Mouse (Mus musculus) lung, adult 18-20 months (tissue): ENCODE measurements at regions not wholly inside any gene's neighbourhood (a gene's known extent, or its start where the extent isn't known, plus 50 kb on each side); places are given as distances from the start of the nearest gene placed in this dataset.

ENCODE experiments used
- DNase-seq, 2 experiments: peaks; one replicate each; pipeline ENCODE4 v3.0.0; 2022; ENCODE audit warnings: mixed read lengths in 2 of 2

DNA sequence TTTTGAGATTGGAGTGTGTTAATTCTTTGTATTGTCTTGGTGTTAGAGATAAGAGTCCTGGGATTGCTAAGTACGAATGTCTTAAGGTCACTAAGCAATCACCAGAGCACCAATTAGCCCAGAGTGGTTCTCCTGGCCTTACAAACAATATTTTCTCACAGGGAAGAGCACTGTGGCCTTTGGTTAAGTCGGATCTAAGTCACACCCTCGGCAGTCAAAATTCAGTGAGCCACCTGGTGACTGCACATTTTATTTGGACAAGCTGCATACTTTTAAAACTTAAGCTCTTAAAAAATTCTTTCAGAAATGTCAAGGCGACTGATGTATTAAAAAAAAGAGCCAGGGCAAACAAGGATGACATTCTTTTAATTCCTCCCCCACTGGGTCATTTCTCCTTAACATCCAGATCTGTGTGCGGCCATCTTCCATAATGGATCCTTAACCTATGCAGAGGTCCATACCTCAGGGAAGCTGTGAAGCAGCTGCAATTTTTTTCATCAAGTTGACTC is 60.9 kb upstream of the Foxa2 start:
- no peak for DNase-seq

DNA sequence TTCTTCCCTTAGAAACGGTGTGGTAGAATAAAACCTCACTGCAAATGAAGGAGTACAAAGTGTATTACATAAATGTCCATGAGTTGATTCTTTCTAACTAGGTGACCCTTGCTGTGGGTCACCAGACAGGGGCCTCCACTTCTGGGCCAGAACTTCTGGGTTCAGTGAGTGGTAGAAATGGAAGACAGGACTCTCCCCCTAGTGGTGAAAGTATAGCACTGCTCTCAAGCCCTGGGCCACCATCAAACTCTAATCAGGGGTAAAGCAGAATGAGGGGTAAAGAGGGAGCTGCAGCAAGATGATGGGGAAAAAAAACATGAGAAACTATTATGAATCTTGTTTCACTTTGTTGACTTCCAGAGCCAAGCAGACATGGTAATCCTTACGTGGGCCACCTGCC is 63.4 kb upstream of the Foxa2 start:
- DNase-seq = no peak

DNA sequence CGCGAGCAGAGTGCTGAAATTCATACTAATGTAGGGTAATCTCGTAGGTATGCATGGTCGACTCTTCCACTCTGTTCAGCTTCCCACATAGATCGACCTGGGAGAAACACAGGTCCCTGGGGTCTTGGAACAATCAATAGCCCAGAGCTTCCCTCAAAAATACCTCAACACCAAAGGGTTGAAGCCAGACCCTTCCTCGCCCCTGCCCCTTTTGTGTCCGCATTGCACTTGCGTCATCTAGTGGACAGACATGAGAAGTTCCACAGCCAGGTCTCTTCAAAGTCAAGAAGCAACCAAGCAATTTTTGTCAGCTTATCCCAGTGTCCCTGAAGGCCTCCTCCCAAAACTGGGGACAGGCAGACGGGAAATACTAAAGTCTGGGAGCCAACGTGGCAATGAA is 65.1 kb upstream of the Foxa2 start:
- DNase-seq = no peak

DNA sequence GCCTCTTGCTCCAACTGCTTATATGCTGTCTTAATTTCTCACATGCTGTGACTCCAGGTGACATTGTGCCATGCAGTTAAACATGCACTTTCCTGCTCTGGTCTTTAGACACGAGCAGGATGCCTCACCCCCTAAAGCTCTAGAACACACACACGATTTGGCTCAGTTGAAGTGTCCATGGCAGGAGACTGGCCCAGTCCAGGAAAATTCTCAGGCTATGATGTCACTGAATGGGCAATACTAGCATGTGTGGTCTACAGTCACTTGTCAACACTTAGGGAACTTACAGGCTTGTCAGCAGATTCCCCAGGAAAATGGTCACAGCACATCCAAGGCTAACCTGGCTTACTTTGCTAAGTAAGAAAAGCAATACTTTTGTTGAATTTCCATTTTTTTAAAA is 66.4 kb upstream of the Foxa2 start:
- no peak for DNase-seq

DNA sequence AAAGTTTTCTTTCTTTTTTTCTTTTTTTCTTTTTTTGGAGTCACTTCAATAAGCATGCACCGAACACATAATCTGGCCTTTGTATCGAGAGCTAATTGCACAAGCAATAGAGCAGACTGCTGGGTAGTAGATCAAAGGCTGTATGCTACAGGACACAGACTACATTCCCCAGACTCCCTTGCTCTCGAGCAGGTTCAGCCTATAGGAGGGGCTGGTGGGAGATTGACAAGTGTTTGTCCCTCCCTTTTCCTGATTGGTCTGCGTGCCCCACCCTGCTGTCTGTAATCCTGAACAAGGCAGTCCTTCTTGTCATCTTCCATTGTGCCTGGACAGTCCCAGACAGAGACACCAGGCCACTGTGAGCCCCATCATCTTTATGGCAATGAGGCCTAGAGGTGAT is 67.8 kb upstream of the Foxa2 start:
- DNase-seq = peak in 1 of 2 experiments; percentile 19

DNA sequence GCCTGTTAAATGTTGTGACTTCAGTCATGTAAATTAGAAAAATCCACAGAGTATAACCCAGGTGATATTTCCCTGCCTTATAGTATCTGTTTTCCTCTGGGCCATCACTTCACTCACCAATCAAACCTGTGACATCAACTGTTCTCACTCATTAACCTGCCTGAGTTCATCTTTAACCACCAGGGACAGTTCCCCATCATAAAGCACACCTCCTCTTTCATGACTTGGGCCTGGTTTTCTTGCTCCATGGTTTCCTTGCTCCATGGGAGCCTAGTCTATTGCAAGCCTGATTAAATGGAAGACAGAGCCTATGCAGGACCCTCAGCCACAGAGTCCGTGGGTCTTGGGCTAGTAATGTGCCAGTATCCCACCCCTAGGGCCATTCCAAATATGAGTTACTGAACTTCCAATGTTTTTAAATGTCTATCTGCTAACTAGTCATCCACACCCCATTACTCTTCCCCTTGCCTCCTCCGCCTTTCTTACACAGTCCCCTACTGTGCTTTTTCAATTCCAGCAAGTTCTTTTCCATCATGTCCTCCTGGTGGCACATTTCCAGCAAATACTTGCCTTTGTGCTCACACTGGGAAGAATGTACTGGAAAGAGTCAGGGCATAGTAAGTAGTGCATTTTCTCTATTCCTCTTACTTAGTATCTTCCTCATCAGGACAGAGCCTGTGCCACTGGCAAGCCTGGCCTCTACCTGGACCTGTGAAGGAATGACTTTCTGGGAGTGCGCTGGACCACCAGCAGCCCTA is 69.4 kb upstream of the Foxa2 start:
- no peak for DNase-seq

DNA sequence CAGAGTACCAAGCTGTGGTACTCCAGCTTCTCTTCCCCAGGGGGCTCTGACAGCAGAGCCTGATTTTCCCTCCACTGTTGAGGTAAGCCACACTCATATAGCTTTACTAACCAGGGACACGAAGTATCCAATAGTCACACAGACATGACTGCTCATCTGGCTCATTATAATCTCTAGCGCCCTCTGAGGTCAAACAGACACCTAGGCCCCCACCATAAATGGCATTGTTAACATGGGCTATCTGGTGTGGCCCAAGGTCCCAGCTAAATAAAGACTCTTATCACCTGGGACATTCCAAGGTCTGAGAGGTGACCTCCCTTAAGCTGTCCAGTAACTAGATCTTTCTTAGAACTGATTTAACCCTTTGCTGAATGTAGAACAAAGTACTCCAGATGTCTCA is 70.7 kb upstream of the Foxa2 start:
- DNase-seq = no peak

DNA sequence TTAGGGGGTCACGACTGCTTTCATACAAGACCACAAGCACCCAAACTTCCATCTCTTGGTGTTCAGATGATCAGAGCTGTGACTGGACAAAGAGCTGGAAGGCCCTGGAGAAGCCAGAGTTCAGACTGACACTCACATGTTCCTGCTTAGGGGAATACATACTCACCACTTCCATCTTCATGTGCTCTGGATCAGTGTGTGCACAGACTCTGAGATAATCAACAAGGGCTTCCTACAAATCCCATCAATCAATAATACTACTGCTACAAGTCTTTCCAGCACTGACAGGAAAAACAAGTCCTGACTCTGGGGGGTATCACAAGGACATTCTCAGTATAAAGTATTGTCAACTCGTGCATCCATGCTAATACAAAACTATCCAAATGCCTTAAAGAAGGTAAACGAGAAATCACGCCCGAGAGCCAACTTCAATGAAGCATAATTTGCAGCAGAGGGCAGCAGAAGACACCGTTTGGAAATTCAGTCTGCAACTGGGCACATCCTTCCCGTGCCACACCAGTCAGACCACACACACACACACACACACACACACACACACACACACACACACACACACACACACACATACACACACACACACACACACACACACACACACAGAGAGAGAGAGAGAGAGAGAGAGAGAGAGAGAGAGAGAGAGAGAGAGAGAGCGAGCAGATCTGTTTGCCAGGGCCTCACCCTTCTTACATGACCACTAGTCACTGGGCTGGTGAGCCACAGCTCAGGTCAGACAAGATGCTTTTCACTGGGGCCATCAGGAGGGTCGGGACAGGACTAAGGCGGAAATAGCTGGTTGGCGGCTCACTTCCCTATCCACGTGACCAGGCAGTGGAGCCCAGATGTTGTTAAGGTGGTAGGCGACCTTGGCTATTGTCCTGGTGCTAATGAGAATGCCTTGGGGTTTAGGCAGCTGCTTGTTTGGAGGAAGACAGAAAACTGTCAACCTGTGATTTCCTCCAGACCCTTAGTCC is 75.4 kb upstream of the Foxa2 start:
- peak; percentile 40 to 53 for DNase-seq

DNA sequence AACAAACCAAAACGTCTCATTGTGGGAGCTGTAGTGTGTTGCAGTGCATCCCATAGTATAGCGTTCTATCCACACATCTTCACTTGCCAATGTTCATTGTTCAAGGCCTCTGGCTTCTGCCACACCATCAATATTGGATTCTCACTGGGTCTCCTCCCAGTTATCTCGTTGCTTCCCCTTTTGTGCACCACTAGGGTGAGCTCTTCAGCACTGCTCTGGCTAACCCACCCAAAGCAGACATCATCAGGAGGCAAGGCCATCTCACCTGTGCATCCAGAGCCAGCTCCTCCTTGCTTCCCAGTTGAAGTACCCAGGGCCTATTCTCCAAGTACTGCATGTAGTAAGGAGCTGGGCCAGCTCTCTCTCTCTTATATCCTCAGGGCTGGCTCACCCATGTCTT is 77.0 kb upstream of the Foxa2 start:
- no peak for DNase-seq

DNA sequence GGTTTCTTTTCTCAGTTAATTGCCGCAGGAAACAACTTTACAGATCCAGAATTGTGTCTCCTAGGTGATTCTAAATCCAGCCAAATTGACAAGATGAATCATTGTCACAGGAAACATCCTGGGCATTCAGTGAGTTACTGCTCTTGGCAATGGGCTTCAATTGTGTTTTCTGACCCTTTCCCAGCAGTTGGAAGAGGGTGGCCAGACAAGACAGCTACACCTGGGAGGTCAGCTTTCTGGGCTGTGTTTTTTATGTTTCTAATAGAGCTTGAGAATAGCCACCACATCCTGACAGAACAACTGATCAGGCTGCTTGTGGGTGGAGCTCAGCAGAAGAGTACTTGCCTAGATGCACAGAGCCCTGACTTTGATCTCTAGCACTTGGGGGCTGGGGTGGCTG is 87.0 kb upstream of the Foxa2 start:
- DNase-seq = no peak

DNA sequence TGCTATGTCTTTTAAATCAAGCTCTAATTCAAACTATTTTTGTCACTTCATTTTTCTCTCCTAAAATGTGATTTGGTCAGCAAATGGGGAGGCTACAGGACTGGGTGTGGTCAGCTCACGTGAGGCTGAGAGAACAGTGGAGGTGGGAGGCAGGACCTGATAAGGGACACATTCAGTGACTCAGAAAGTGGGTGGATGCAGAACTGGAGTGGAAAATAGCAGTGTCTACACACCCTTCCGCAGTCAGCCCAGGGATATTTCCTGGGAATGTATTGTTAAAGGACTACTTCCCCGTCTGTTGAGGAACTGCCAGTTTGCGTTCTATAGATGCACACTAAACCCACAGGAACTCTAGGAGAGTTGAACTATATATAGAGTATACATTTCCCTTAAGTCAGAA is 95.2 kb upstream of the Foxa2 start:
- peak; percentile 42 to 57 for DNase-seq

DNA sequence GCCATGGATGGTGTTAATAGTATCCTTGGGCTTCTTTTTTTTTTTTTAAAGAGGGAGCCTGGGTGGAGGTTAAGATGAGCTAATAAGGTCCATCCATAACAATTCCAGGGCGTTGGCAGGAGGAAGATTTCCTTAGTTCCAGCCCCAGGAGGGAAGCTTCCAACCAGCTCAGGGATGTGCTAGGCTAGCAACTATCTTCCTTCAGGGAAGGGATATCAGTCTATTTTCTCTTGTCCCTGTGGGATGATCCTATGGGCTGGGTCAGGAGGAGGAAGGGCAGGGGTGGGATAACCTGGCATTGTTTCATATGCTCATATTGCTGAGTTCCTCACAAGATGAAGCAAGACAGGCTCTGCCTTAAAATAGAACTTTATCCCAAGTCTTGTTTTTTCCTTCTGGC is 98.0 kb upstream of the Foxa2 start:
- DNase-seq = peak; percentile 6 to 29

DNA sequence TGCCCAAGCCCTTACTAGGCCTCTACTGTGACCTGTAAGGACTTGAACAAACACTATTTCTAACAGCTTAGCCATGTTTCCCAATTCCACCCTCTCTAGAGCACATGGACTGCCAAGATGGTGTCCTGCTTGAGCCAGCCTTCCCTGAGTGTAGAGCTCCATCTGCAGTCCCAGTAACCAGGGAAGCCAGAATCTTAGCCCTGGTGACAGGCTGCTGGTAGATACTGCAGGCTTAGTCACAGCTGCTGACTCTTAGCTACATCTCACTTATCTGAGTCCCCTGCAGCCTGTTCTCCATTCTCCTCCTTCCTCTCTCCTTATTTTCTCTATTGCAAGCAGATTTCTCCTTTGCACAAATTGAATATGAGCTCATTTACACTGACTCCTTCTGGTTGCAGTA is 101.5 kb upstream of the Foxa2 start:
- DNase-seq = no peak

DNA sequence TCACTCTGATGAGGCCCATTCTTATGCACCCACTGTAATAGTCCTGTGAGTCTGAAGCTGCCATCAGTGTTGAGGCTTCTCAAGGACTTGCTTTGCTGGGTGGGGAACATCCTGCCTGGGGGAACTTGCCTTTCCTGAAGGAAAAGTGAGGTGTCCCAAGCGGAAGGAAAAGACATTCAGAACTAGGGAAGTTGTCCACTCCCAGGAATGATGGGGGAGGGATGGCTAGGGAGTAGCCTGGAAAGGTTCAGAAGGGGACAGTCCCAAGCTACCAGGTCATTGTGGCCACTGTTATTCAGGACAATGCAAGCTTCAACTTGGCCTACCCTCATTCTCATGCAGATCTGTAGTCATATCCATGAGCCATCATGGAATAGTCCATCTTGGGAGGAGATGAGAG is 102.7 kb upstream of the Foxa2 start:
- peak; percentile 24 to 62 for DNase-seq

DNA sequence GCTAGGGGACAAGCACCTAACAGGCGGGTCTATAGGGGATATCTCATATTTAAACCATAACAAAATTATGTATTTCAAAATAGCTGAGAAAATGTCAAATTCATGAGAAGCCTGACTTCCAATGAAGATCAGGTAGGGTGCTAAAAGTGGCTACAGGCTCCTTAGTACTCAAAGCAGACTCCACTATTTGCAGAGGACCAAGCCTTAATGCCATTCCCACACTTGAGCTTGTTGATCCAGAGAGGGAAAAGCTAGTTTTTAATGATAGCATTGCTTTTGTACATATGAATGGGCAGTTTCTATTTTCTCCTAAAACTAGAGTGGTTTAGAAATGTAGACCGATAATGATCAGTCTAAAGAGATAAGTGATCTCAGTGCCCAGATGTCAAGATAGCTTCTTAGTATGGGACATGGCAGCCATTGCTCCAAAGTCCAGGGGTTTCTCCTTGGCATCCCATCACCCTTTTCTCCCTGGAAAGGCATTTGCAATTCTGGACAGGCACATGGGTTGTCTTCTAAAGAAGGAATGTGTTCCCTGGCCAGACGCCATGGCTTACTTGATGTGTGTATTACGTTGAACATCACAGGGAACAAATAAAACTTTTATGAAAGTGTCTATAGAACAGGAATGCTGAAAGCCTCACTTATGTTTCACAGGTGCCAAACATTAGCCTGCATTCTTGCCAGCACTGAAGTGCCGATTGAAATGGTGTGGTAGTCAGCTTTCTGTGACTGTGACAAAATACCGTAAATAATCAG is 106.9 kb upstream of the Foxa2 start:
- no peak for DNase-seq

DNA sequence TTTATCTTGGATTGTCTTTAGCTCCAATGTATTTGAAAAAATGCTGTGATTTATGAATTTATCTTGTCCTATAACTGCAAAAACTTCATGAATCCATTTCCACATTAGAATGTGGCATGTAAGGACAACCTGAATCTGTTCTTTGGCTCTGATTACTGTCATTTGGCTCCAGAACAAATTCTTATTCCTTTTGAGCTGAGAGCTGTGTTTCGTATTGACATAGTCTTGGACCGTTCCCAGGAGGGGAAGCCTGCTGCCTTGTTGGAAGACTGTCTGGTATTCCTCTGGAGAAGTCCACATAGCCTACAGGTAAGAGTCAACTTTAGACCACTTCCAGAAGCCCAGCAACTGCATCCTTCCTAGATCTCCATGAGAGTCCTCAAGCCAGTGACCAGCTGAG is 109.4 kb upstream of the Foxa2 start:
- DNase-seq = no peak

DNA sequence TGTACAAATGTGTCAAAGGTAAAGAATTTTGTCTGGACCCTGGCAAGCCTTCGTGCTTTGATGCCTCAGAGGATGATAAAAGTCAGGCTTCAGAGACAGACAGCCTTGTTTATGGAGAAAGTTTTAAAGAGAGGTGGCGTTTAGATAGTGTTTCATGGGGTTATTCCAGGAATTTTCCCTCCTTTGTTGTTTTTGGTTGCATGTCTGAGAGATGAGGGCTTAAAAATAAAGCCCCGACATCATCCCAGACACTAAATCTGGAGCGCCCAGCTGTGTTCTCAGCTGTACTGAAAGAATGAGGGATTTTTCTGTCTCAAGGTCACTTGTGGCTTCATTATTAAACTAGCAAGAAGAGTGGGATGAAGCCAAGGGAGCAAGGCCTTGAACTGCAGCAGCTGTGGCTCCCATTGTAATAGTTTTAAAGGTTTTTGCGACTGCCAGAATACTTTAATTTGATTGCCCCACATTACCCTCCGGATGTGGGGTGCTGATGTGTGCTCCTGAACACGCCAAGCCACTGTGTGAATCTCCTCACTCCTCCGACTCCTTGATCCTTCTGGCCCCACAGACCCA is 112.3 kb upstream of the Foxa2 start:
- no peak for DNase-seq

DNA sequence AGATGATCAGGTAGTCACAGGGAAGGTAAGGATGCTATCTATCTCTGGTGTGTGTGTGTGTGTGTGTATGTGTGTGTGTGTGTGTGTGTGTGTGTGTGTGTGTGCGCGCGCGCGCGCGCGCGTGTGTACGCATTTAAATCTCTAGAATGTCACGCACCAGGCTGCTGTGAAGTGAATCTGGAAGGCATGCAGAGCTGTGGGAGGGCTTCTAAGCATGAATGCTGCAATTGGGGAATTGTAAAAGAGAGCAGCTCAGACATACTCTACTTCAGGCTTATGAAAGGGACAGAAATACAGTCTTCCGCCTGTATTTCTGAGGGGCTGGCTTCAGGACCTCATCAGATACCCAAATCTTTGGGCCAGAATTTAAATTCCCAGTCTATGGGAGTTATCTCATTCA is 114.2 kb upstream of the Foxa2 start:
- DNase-seq = no peak

DNA sequence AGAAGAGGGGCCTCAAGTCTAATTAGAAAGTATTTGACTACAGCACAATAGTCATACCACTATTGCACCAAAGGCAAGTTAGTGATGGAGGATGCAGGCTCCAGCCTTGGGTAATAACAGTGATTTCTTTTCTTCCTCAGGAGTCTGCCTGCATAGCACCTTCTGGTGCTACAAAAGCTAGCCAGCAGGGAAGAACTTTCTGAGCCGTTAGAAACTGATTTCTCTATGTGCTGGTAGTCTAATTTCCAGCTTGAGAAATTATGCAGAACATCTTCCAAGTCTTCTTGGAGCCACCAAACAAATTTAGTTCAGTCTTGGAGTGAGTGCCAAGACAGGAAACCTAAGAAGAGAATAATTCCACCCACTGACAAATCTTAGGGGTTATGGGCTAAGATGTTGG is 115.2 kb upstream of the Foxa2 start:
- DNase-seq = no peak

DNA sequence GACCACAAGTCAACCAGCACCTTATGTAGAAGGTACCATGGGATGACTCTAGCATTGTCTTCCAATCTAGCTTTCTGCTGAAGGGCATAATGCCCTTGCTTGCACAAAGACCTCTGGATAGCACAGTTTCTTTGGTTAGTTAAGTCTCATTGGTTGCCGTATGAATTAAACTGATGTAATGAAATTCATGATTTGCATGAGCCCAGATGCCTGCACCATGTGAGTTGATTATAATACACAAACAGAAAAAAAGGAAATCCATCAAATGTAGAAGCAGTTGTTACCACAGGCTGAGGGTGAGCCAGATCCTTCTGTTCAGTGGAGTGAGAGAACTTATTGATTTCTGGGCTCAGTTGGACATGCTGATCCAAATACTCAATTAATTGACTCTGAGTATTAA is 115.8 kb upstream of the Foxa2 start:
- no peak for DNase-seq

DNA sequence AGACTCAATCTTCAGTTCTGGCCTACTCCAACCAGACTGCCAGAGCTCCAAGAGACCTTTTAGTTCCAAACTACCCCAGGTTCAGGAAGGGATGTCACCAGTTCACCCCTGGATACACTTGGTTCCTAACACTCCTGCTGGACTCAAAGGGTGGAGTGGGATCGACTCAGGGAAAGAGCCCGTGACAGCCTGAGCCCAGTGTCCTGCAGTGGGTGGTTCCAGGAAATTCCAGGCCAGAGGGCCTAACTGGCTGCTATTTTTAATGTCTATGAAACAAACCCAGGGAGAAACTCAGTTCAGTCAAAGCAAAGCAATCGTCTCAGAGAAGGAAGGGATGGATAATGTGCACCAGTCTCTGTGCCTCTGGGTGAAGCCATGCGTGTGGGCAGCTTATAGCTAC is 124.3 kb upstream of the Foxa2 start:
- DNase-seq = peak; percentile 60 to 73

DNA sequence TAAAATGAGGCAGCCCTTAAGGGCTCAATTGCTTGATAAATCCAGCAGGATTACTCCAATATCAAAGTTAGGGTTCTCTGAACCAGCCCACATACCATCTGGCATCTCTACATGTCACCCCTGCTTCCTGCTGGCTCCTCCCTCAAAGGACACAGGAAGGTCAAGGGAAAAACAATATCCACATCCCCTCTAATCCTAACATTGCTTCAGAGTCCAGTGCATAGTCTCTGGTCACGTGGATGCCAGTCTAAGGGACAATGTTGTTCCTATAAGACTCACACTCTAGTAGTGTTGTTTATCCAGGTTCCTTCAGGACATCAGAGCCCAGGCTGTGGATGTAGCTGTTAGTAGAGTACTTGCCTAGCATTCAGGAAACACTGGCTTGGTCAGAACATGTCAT is 124.9 kb upstream of the Foxa2 start:
- peak in 1 of 2 experiments; percentile 12 for DNase-seq
